Mouse (Mus musculus) hindbrain, embryonic 11.5 days (tissue): ENCODE results near the gene Pcsk5. TPM values are rescaled to one million over a fixed set of nuclear protein-coding genes. Genes with fewer than 3 reads are reported as not detected.

Source experiments
- ATAC-seq: fragments of 200-750 bp; cut with Nextera tagmentation; 2 replicates; pipeline ENCODE4 v1.8.0; 2017; ENCODE audit warnings: mild to moderate bottlenecking, moderate TSS enrichment, moderate library complexity; ENCODE audit not compliant: low FRiP score
- DNase-seq: peaks from one replicate; pipeline ENCODE4 v3.0.0-alpha.2; 2015; ENCODE audit warnings: low spot score
- H3K27ac ChIP-seq: fragments of 300-500 bp; sonication (generic); 2 replicates; pipeline ENCODE4 v1.5.1; 2014; ENCODE audit warnings: mild to moderate bottlenecking, low read depth, low read length
- H3K27me3 ChIP-seq: fragments of 300-500 bp; sonication (generic); 2 replicates; pipeline ENCODE4 v1.6.1; 2014; ENCODE audit warnings: mild to moderate bottlenecking, low read length, moderate library complexity, mixed read lengths; ENCODE audit not compliant: control insufficient read depth, insufficient read depth
- H3K36me3 ChIP-seq: fragments of 300-500 bp; sonication (generic); 2 replicates; pipeline ENCODE4 v1.6.1; 2014; ENCODE audit warnings: mild to moderate bottlenecking, low read length, moderate library complexity, mixed read lengths; ENCODE audit not compliant: control insufficient read depth, insufficient read depth
- H3K4me1 ChIP-seq: fragments of 300-500 bp; sonication (generic); replicated peaks from 2 replicates; pipeline ENCODE4 v1.6.1; 2014; ENCODE audit warnings: low read length, mixed read lengths; ENCODE audit not compliant: control insufficient read depth, insufficient read depth
- H3K4me2 ChIP-seq: fragments of 300-500 bp; sonication (generic); replicated peaks from 2 replicates; pipeline ENCODE4 v1.6.1; 2014; ENCODE audit warnings: mild to moderate bottlenecking, low read depth, low read length
- H3K4me3 ChIP-seq: fragments of 300-500 bp; sonication (generic); 2 replicates; pipeline ENCODE4 v1.5.1; 2014; ENCODE audit warnings: low read depth, low read length
- H3K9ac ChIP-seq: fragments of 300-500 bp; sonication (generic); 2 replicates; pipeline ENCODE4 v1.6.1; 2014; ENCODE audit warnings: low read depth, low read length
- H3K9me3 ChIP-seq: fragments of 300-500 bp; sonication (generic); 2 replicates; pipeline ENCODE4 v1.6.1; 2016; ENCODE audit warnings: low read length; ENCODE audit not compliant: control insufficient read depth
- WGBS: fragments of 180-500 bp; shearing (Covaris S2); extraction: QIAGEN DNeasy Blood & Tissue Kit; methylation state at CpG from one replicate; pipeline ENCODE4 v1.1.7; 2014; 5-methylcytosine and 5-hydroxymethylcytosine counted together
- polyA plus RNA-seq: library from polyadenylated mRNA; unstranded; fragments of >200 nt; fragmentation: Nextera tagmentation; extraction: Ambion mirVana; gene quantifications from 2 replicates; pipeline ENCODE4 v1.2.1, GENCODE M21; 2014

The Pcsk5 gene
- polyA plus RNA-seq, 1 experiment from 2014 or later, result 5.3 TPM

GRCm38 (mm10) chr19:17591335-17591734 lies 246.1 kb downstream of the Pcsk5 start:
- no peaks in the 10 kb centered on the region for H3K27me3 ChIP-seq
- peak; percentile 10 for DNase-seq
- H3K36me3 ChIP-seq, result no peaks in the 10 kb centered on the region
- 31% methylated on average over 8 of the region's 8 CpGs for WGBS
- no peak overlapping the region for H3K4me3 ChIP-seq
- no peak overlapping the region for H3K9ac ChIP-seq
- no peak; the same call in 1 of the 2 replicates for ATAC-seq
- H3K4me1 ChIP-seq, result no peaks in the 10 kb centered on the region
- H3K4me2 ChIP-seq, result no peak overlapping the region
- no peaks in the 10 kb centered on the region for H3K9me3 ChIP-seq
- no peak overlapping the region for H3K27ac ChIP-seq

- no peaks in the 10 kb centered on the region for H3K4me1 ChIP-seq
- 88% methylated on average over 1 of the region's 1 CpGs for WGBS
- no peaks in the 10 kb centered on the region for H3K9me3 ChIP-seq
- H3K27ac ChIP-seq, result no peak overlapping the region
- no peak for DNase-seq
- no peaks in the 10 kb centered on the region for H3K36me3 ChIP-seq
- ATAC-seq, result no peak
- no peak overlapping the region for H3K9ac ChIP-seq
- no peak overlapping the region for H3K4me2 ChIP-seq
- H3K4me3 ChIP-seq, result no peak overlapping the region
- H3K27me3 ChIP-seq, result no peaks in the 10 kb centered on the region
Measured at GRCm38 (mm10) chr19:17590314-17590713, 247.1 kb downstream of the Pcsk5 start.

- no peak overlapping the region for H3K4me2 ChIP-seq
- H3K4me3 ChIP-seq, result no peak overlapping the region
- 96% methylated on average over 4 of the region's 4 CpGs for WGBS
- no peaks in the 10 kb centered on the region for H3K36me3 ChIP-seq
- ATAC-seq (no peak), DNase-seq (no peak)
- no peaks in the 10 kb centered on the region for H3K9me3 ChIP-seq
- H3K27ac ChIP-seq, result no peak overlapping the region
- no peaks in the 10 kb centered on the region for H3K27me3 ChIP-seq
- no peak overlapping the region for H3K9ac ChIP-seq
- H3K4me1 ChIP-seq, result no peaks in the 10 kb centered on the region
Measured at GRCm38 (mm10) chr19:17577412-17577811, 260.0 kb downstream of the Pcsk5 start.

DNA sequence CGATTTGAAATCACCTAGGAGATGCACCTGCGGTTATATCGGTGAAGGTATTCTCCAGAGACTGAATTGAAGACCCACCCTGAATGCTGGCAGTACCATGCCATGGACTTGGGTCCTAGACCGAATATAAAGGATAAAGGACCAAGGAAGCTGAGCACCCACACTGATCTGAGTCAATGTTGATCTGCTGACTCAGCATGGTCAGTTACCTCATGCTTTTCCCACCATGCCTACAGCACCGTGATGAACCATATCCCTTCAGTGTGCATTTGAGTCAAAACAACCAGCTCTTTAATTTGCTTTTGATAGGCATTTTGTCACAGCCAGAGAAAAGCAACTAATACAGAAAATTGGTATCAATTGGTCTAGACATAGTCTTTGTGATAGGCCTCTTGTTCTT lies 262.9 kb downstream of the Pcsk5 start:
- no peak overlapping the region for H3K27ac ChIP-seq
- no peaks in the 10 kb centered on the region for H3K4me1 ChIP-seq
- no peak for DNase-seq
- no peaks in the 10 kb centered on the region for H3K36me3 ChIP-seq
- no peaks in the 10 kb centered on the region for H3K9me3 ChIP-seq
- no peak for ATAC-seq
- H3K4me2 ChIP-seq, result no peak overlapping the region
- H3K9ac ChIP-seq, result no peak overlapping the region
- WGBS, result 91% methylated on average over 5 of the region's 5 CpGs
- H3K27me3 ChIP-seq, result no peaks in the 10 kb centered on the region
- no peak overlapping the region for H3K4me3 ChIP-seq

GRCm38 (mm10) chr19:17572315-17572714 lies 265.1 kb downstream of the Pcsk5 start:
- Histone ChIP-seq H3K9me3 (no peaks in the 10 kb centered on the region), H3K36me3 (no peaks in the 10 kb centered on the region), H3K27ac (no peak overlapping the region), H3K27me3 (no peaks in the 10 kb centered on the region), H3K4me3 (no peak overlapping the region), H3K4me1 (no peaks in the 10 kb centered on the region), H3K9ac (no peak overlapping the region), H3K4me2 (no peak overlapping the region)
- 93% methylated on average over 8 of the region's 8 CpGs for WGBS
- ATAC-seq, result no peak
- no peak for DNase-seq

- no peak overlapping the region for H3K4me3 ChIP-seq
- H3K9ac ChIP-seq, result no peak overlapping the region
- H3K4me2 ChIP-seq, result no peak overlapping the region
- no peaks in the 10 kb centered on the region for H3K9me3 ChIP-seq
- no peak overlapping the region for H3K27ac ChIP-seq
- H3K36me3 ChIP-seq, result no peaks in the 10 kb centered on the region
- H3K4me1 ChIP-seq, result no peaks in the 10 kb centered on the region
- 84% methylated on average over 2 of the region's 2 CpGs for WGBS
- ATAC-seq, result no peak
- H3K27me3 ChIP-seq, result no peaks in the 10 kb centered on the region
- DNase-seq, result no peak
Measured at GRCm38 (mm10) chr19:17570936-17571335, 266.5 kb downstream of the Pcsk5 start.

DNA sequence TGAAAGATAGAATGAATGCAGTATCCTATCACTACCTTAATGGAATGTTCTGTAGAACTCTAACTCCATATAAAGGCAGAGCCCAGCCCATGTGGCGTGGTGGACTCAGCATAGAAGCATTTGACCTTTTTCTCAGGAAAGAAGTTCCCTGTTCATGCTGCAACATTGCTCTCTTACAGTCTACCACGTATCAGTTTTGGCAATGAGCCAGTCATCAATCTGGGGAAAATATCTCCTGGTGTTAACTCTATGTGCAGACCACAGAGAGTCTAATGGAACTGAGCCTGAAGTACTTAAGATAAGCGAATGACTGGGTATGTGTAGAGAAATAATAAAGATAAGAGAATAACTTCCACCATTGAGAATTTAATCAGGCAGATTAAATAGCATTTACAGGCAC lies 270.2 kb downstream of the Pcsk5 start:
- H3K9ac ChIP-seq, result no peak overlapping the region
- H3K4me3 ChIP-seq, result no peak overlapping the region
- no peak overlapping the region for H3K4me2 ChIP-seq
- no peaks in the 10 kb centered on the region for H3K36me3 ChIP-seq
- no peaks in the 10 kb centered on the region for H3K27me3 ChIP-seq
- no peaks in the 10 kb centered on the region for H3K4me1 ChIP-seq
- DNase-seq (no peak), ATAC-seq (no peak)
- H3K27ac ChIP-seq, result no peak overlapping the region
- no peaks in the 10 kb centered on the region for H3K9me3 ChIP-seq
- 84% methylated on average over 3 of the region's 3 CpGs for WGBS

DNA sequence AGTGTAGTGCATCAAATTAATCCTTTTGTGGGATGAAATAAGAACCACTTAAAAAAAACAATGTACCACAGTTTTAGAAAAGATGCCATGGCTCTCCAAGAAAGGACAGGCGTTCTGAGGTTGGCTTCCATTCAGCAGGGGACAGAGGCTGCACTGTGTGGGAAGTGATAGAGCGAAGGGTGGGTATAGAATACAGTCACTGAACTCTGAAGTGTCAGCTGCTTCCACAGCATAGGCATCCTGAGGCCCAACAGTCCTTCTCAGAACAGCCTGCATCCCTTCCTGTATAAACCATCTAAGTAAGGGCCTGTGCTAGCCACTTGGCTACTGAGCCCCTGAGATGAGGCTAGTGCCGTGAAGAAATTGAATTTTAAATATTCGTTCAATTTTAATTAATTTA lies 271.3 kb downstream of the Pcsk5 start:
- DNase-seq, result no peak
- ATAC-seq, result no peak
- Histone ChIP-seq H3K4me3 (no peak overlapping the region), H3K9ac (no peak overlapping the region), H3K4me1 (no peaks in the 10 kb centered on the region), H3K4me2 (no peak overlapping the region), H3K36me3 (no peaks in the 10 kb centered on the region), H3K27me3 (no peaks in the 10 kb centered on the region), H3K27ac (no peak overlapping the region), H3K9me3 (no peaks in the 10 kb centered on the region)
- WGBS, result 89% methylated on average over 4 of the region's 4 CpGs

- ATAC-seq, result no peak
- no peak for DNase-seq
- no peaks in the 10 kb centered on the region for H3K36me3 ChIP-seq
- H3K4me1 ChIP-seq, result no peaks in the 10 kb centered on the region
- H3K27me3 ChIP-seq, result no peaks in the 10 kb centered on the region
- H3K4me2 ChIP-seq, result no peak overlapping the region
- no peaks in the 10 kb centered on the region for H3K9me3 ChIP-seq
- no peak overlapping the region for H3K9ac ChIP-seq
- no peak overlapping the region for H3K4me3 ChIP-seq
- WGBS, result 74% methylated on average over 2 of the region's 2 CpGs
- no peak overlapping the region for H3K27ac ChIP-seq
Measured at GRCm38 (mm10) chr19:17558764-17559163, 278.7 kb downstream of the Pcsk5 start.
